Mouse (Mus musculus) limb, embryonic 11.5 days (tissue): Measurements from ENCODE around the gene Armh3. TPM values are rescaled to one million over a fixed set of nuclear protein-coding genes. Genes with fewer than 3 reads are reported as not detected.

Experiments
- ATAC-seq: fragments of 200-750 bp; cut with Nextera tagmentation; 2 replicates; pipeline ENCODE4 v1.8.0; 2017; ENCODE audit warnings: low read depth; ENCODE audit not compliant: insufficient number of reproducible peaks, low FRiP score, low TSS enrichment
- DNase-seq: peaks from one replicate; pipeline ENCODE4 v3.0.0-alpha.2; 2015; ENCODE audit warnings: low spot score
- H3K27ac ChIP-seq: fragments of 300-500 bp; sonication (generic); replicated peaks from 2 replicates; pipeline ENCODE4 v1.5.1; 2014; ENCODE audit warnings: low read depth, mild to moderate bottlenecking, low read length
- H3K27me3 ChIP-seq: fragments of 300-500 bp; sonication (generic); 2 replicates; pipeline ENCODE4 v1.6.1; 2014; ENCODE audit warnings: mild to moderate bottlenecking, low read length, mixed read lengths; ENCODE audit not compliant: control insufficient read depth, insufficient read depth
- H3K36me3 ChIP-seq: fragments of 300-500 bp; sonication (generic); 2 replicates; pipeline ENCODE4 v1.6.1; 2014; ENCODE audit warnings: mild to moderate bottlenecking, low read length, moderate library complexity, mixed read lengths; ENCODE audit not compliant: control insufficient read depth, insufficient read depth
- H3K4me1 ChIP-seq: fragments of 300-500 bp; sonication (generic); 2 replicates; pipeline ENCODE4 v1.6.1; 2014; ENCODE audit warnings: low read length, mixed read lengths; ENCODE audit not compliant: control insufficient read depth, insufficient read depth
- H3K4me2 ChIP-seq: fragments of 300-500 bp; sonication (generic); 2 replicates; pipeline ENCODE4 v1.6.1; 2014; ENCODE audit warnings: low read depth, mild to moderate bottlenecking, moderate library complexity; ENCODE audit not compliant: severe bottlenecking
- H3K4me3 ChIP-seq: fragments of 300-500 bp; sonication (generic); 2 replicates; pipeline ENCODE4 v1.5.1; 2014; ENCODE audit warnings: low read depth, low read length
- H3K9ac ChIP-seq: fragments of 300-500 bp; sonication (generic); 2 replicates; pipeline ENCODE4 v1.6.1; 2014; ENCODE audit warnings: mild to moderate bottlenecking, low read length
- H3K9me3 ChIP-seq: fragments of 300-500 bp; sonication (generic); 2 replicates; pipeline ENCODE4 v1.6.1; 2016; ENCODE audit warnings: low read length; ENCODE audit not compliant: control insufficient read depth
- WGBS: fragments of 180-500 bp; shearing (Covaris S2); extraction: QIAGEN DNeasy Blood & Tissue Kit; methylation state at CpG from one replicate; pipeline ENCODE4 v1.1.7; 2014; 5-methylcytosine and 5-hydroxymethylcytosine counted together
- polyA plus RNA-seq: library from polyadenylated mRNA; unstranded; fragments of >200 nt; fragmentation: Nextera tagmentation; extraction: Ambion mirVana; gene quantifications from 2 replicates; pipeline ENCODE4 v1.2.1, GENCODE M21; 2014

Gene Armh3
- polyA plus RNA-seq, 1 experiment from 2014 or later = 15.0 TPM

DNA sequence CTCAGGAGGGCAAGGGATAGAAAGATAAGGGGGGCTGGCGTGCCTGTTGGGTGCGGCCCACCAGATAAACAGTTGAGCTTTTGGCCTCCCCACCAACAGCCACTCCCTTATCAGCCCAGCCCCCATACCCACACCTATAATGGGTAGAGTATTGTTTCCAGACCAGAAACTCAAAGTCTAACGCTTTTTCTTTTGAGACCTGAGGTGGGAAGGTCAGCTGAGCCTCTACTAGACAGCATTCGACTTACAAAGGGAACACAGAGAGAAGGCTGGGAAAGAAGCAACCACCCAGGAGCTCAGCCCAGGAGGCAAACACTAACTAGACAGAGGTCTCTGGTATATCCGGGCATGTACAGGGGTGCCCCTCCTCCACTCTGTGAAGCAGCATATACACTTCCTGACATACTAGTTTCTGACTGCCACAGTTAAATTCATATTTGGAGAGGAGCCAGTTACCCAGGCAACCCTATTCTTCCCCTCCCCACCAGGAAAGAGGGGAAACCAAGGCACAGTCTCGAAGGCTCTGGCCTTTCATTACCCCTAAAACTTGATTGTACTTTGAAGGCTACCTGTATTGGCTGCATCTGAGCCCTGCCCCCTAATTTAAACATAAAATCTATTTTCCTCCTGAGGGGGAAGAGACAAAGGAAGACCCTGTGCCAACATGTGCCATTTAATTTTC is 39.1 kb upstream of the Armh3 start:
- no peak for ATAC-seq
- 42% methylated on average over 6 of the region's 6 CpGs for WGBS
- DNase-seq = no peak
- H3K27ac ChIP-seq = no peak overlapping the region
- H3K4me3 ChIP-seq = peak overlapping the region; percentile 97
- peak overlapping the region; percentile 86 for H3K4me2 ChIP-seq
- peak overlapping the region; percentile 97 for H3K9ac ChIP-seq
- H3K36me3 ChIP-seq = peaks cover 41% of the 10 kb centered on the region
- no peaks in the 10 kb centered on the region for H3K9me3 ChIP-seq
- peaks cover 30% of the 10 kb centered on the region for H3K4me1 ChIP-seq
- no peaks in the 10 kb centered on the region for H3K27me3 ChIP-seq

DNA sequence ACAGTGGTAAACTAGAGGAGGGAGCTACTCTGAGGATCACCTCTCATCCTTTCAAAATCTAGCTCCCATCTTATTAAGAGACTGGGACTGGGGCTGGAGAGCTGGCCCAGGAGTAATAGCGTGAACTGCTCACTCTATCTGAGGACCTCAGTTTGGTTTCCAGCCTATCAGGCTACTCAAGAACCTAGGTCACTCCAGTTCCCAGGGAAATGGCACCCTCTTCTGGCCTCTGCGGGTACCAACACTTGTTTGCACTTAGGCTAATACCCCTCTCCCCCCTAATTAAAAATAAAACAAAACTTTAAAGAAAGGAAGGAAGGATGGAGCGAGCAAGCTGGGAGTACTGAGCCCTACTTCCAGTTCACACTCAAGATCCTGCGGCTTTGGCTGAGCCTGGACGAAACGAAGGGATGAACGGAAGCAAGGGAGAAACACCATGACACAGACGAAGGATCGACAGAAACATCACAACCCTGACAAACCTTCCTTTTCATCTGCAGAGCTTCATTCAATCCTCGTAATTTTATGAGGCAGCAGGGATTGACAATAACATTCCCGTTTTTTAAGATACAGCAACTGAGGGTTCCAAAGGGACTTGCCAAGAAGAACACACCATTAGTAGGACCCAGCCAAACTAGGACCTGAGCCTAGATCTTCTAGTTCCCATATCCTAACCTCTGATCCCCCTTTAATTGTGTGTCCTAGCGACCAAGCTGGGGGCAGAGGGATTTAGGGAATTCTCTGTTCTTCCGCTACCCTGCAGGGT is 38.4 kb upstream of the Armh3 start:
- 80% methylated on average over 13 of the region's 13 CpGs for WGBS
- Histone ChIP-seq H3K9ac (peak overlapping the region; percentile 97; the same call in 1 of the 2 replicates), H3K27ac (no peak overlapping the region), H3K36me3 (peaks cover 43% of the 10 kb centered on the region), H3K27me3 (no peaks in the 10 kb centered on the region), H3K4me2 (peak overlapping the region; percentile 86), H3K4me1 (peaks cover 25% of the 10 kb centered on the region), H3K9me3 (no peaks in the 10 kb centered on the region), H3K4me3 (peak overlapping the region; percentile 97)
- no peak for ATAC-seq
- no peak for DNase-seq

DNA sequence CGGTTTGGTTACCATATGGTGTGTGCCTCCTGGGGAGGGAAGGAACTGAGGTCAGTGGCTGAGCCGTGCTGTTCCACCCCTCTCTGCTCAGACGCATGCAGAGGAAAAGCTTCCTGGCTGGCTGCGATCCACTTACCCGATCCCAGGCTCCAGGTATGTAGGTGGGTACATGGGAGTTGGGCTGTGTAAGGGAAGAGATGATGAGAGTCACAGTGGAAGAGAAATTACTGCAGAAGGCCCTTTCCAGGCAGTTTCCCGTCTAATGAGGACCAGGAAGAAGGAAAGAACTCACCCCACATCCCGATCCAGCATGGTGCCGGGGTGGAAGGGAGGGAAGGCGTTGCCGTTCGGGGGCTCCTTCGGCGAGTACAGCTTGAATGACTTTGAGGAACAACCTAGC is 37.7 kb upstream of the Armh3 start:
- H3K27me3 ChIP-seq = no peaks in the 10 kb centered on the region
- no peak overlapping the region for H3K27ac ChIP-seq
- peaks cover 44% of the 10 kb centered on the region for H3K36me3 ChIP-seq
- H3K4me2 ChIP-seq = no peak overlapping the region
- WGBS = 92% methylated on average over 13 of the region's 13 CpGs
- H3K4me3 ChIP-seq = no peak overlapping the region
- H3K4me1 ChIP-seq = peaks cover 19% of the 10 kb centered on the region
- ATAC-seq (no peak), DNase-seq (no peak)
- H3K9ac ChIP-seq = no peak overlapping the region
- H3K9me3 ChIP-seq = no peaks in the 10 kb centered on the region

DNA sequence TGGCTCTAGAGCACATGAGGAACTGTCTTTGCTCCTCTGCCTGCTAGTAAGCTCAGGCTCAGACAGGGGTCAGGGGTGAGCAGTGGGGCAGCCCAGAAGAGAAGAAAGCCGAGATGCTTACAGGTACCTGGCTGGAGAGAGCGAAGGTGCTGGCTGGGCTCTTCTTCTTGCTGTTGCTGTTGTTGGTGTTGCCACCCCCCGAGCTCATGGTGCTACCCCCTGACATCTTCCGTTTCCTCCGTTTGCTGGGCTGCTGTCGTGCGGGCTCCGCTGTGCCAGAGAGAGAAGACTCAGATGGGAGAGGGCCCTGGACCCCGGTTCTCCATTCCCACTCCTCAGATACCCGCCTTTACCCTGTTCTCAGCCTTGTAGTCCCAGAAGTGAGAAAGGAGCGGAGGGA is 35.6 kb upstream of the Armh3 start:
- no peaks in the 10 kb centered on the region for H3K27me3 ChIP-seq
- no peak overlapping the region for H3K9ac ChIP-seq
- no peak overlapping the region for H3K27ac ChIP-seq
- H3K4me1 ChIP-seq = peaks cover 11% of the 10 kb centered on the region
- no peak overlapping the region for H3K4me2 ChIP-seq
- no peak for ATAC-seq
- 93% methylated on average over 11 of the region's 11 CpGs for WGBS
- H3K4me3 ChIP-seq = no peak overlapping the region
- H3K9me3 ChIP-seq = no peaks in the 10 kb centered on the region
- no peak for DNase-seq
- H3K36me3 ChIP-seq = peaks cover 47% of the 10 kb centered on the region

DNA sequence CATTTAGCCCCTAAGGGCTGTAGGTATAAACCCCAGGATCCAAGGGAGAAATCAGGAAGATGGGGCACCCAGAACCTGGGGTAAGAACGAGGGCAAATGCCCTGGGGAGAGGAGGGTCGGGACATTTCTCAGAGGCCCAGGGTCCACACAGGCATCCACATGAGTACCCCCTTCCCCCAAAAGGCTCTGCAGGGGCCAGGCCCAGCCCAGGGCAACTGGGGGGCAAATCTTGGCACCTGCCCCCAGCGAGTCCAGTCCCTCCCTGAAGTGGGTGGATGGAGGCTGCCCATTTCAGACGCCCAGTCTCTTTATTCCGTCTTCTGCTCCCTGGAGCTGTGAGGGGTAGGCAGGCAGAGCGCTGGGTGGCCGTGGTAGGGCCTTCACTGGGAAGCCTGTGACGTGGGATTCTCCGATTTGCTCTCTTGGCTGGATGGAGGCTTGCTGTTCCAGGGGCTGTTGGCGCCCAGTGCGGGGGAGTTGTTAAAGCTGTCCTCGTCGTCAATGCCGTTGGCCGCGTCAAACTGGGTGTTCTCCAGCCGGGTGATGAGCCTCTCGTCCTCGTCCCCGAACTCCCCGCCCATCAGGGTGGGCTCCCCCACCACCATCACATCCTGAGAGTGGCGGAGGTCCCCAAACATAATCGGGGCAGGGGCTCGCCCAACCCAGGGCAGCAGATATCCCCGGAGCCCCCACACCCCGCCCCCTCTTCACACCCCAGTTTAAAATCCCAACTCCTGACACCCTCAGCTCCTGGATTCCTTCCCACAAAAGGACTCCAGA is 34.6 kb upstream of the Armh3 start:
- DNase-seq = no peak
- Histone ChIP-seq H3K4me3 (no peak overlapping the region), H3K36me3 (peaks cover 47% of the 10 kb centered on the region), H3K27ac (no peak overlapping the region), H3K9ac (no peak overlapping the region), H3K4me2 (no peak overlapping the region), H3K4me1 (peaks cover 10% of the 10 kb centered on the region), H3K27me3 (no peaks in the 10 kb centered on the region), H3K9me3 (no peaks in the 10 kb centered on the region)
- no peak for ATAC-seq
- 84% methylated on average over 21 of the region's 26 CpGs for WGBS

DNA sequence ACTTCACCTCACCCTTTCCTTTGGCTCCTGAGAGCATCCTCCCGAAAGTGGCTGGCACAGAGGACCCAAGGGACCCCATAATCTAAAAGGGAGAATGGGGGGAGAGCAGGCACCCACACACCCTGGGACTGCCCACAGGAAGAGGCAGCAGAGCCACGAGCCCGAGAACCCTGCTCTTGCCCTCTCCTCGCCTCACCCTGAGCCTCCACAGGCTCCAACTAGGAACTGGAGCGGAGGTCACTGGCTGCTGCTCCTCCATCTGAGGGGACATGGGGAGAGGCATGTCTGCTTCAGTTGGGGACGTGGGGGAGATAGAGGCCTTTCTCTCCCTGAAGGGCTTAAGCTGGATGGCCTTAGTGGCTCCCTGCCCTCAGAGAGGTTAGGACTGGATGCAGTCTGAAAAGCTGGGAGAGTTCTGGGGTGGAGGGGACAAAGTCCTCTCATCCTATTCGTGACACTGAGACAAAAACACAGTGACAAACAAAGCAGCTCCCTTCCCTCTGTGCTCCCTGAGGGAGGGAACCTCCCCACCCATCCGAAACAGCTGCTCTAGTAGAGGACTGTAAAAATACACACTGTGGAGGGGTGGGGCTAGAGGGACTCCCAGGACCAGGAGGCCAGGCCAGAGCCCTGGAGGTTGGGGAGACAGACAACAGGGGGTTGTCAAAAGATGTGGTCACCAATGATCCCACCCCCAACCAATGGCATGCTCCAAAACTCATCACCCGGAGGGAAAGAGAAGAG is 33.6 kb upstream of the Armh3 start:
- no peaks in the 10 kb centered on the region for H3K27me3 ChIP-seq
- peaks cover 47% of the 10 kb centered on the region for H3K36me3 ChIP-seq
- no peak overlapping the region for H3K4me2 ChIP-seq
- H3K9me3 ChIP-seq = no peaks in the 10 kb centered on the region
- H3K9ac ChIP-seq = no peak overlapping the region
- WGBS = 83% methylated on average over 9 of the region's 9 CpGs
- H3K4me3 ChIP-seq = no peak overlapping the region
- no peaks in the 10 kb centered on the region; the same call in none of the 2 replicates for H3K4me1 ChIP-seq
- no peak for DNase-seq
- H3K27ac ChIP-seq = no peak overlapping the region
- no peak for ATAC-seq

DNA sequence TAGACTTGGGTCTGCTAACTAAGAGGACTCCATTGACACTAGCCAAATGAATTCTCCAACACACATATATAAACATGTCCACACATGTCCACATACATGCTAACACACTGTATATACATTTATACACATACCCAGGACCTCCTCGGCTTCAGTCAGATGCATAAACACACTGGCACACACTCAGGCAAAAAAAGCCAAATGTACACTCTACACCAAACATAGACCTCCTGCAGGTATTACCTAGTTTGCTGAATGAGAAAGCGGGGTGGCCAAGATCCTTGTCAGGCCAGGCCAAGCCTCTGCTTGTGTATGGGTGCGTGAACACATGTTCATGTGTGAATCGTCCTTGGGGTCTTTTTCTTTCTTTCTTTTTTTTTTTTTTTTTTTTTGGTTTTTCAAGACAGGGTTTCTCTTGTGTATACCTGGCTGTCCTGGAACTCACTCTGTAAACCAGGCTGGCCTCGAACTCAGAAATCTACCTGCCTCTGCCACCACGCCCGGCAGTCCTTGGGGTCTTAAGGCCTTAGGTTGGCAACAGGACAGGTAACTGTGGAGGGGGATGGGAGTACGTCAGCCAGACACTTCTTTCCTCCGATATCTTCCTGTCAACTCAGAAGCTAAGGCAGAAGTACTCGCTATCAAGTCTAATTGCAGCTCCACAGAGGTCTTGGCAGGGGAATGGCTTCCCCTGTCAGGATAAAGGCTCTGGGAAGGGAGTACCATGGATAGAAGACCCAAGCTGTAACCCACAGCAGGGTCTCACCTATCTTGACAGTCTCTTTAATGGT is 32.1 kb upstream of the Armh3 start:
- WGBS = 95% methylated on average over 10 of the region's 10 CpGs
- Histone ChIP-seq H3K9ac (no peak overlapping the region), H3K4me1 (no peaks in the 10 kb centered on the region), H3K36me3 (peaks cover 37% of the 10 kb centered on the region), H3K27me3 (no peaks in the 10 kb centered on the region), H3K9me3 (no peaks in the 10 kb centered on the region), H3K27ac (no peak overlapping the region), H3K4me3 (no peak overlapping the region), H3K4me2 (no peak overlapping the region)
- DNase-seq (no peak), ATAC-seq (no peak)
